Mouse (Mus musculus): ENCODE data around the gene Olfr638. TPM values are rescaled to one million over a fixed set of nuclear protein-coding genes. Genes with fewer than 3 reads are reported as not detected.
"Not testable (repeated sequence)": the region's sequence is repeated elsewhere in the genome, so short reads cannot be mapped to it uniquely, and the experiment has no call there.

Gene Olfr638
- polyA plus RNA-seq (2014; fragmentation: Nextera tagmentation; extraction: Ambion mirVana), result not detected in 2 replicates

GRCm38 (mm10) chr7:103998446-103998845 lies at the start of gene Olfr638:
Gene Olfr638, plus strand, starts transcription at chr7:103998746.
- Histone ChIP-seq H3K27ac (ENCODE audit: low read depth, low read length) (no peak within 1 kb of the TSS), H3K9ac (ENCODE audit: low read depth, low read length) (no peak within 1 kb of the TSS)
- no peak for ATAC-seq (ENCODE audit: low FRiP score, low TSS enrichment)

GRCm38 (mm10) chr7:103966873-103967272 lies 31.7 kb upstream of the Olfr638 start:
- H3K27me3 ChIP-seq (ENCODE audit: control insufficient read depth, insufficient read depth, low read length); H3K9ac ChIP-seq (ENCODE audit: low read depth, low read length); H3K4me2 ChIP-seq (replicated peaks; ENCODE audit: low read depth, low read length); H3K9me3 ChIP-seq (ENCODE audit: control insufficient read depth, low read length); H3K27ac ChIP-seq (ENCODE audit: low read depth, low read length); H3K4me3 ChIP-seq (ENCODE audit: low read length); ATAC-seq (ENCODE audit: low FRiP score, low TSS enrichment); H3K4me1 ChIP-seq (ENCODE audit: control insufficient read depth, insufficient read depth, low read length); H3K36me3 ChIP-seq (ENCODE audit: control insufficient read depth, insufficient read depth, low read length): not testable (repeated sequence)
- 94% methylated on average over 22 of the region's 22 CpGs for WGBS

More at GRCm38 (mm10) chr7:103998446-103998845, at the start of gene Olfr638:
- Histone ChIP-seq H3K4me1 (ENCODE audit: control insufficient read depth, insufficient read depth, low read length) (no peaks in the 10 kb centered on the region), H3K9me3 (ENCODE audit: control insufficient read depth, low read length) (no peaks in the 10 kb centered on the region), H3K36me3 (ENCODE audit: control insufficient read depth, insufficient read depth, low read length) (no peaks in the 10 kb centered on the region), H3K4me3 (ENCODE audit: low read length) (no peak within 1 kb of the TSS), H3K27me3 (ENCODE audit: control insufficient read depth, insufficient read depth, low read length) (no peaks in the 10 kb centered on the region), H3K4me2 (replicated peaks; ENCODE audit: low read depth, low read length) (no peak within 1 kb of the TSS)

- H3K4me2 ChIP-seq (replicated peaks; ENCODE audit: low read depth, low read length), result no peak within 1 kb of the TSS
- H3K27me3 ChIP-seq (ENCODE audit: control insufficient read depth, insufficient read depth, low read length), result no peaks in the 10 kb centered on the region
- H3K4me1 ChIP-seq (ENCODE audit: control insufficient read depth, insufficient read depth, low read length), result no peaks in the 10 kb centered on the region
- H3K4me3 ChIP-seq (ENCODE audit: low read length), result no peak within 1 kb of the TSS
- no peak for ATAC-seq (ENCODE audit: low FRiP score, low TSS enrichment)
- no peak within 1 kb of the TSS for H3K27ac ChIP-seq (ENCODE audit: low read depth, low read length)
- H3K36me3 ChIP-seq (ENCODE audit: control insufficient read depth, insufficient read depth, low read length), result no peaks in the 10 kb centered on the region
- no peak within 1 kb of the TSS for H3K9ac ChIP-seq (ENCODE audit: low read depth, low read length)
- WGBS, result 73% methylated on average over 1 of the region's 1 CpGs
- no peaks in the 10 kb centered on the region for H3K9me3 ChIP-seq (ENCODE audit: control insufficient read depth, low read length)
Measured at GRCm38 (mm10) chr7:103970852-103971251, 27.7 kb upstream of the Olfr638 start, which contains the start of gene Olfr635. Gene Olfr635, plus strand, starts transcription at chr7:103971152.

- H3K27ac ChIP-seq (ENCODE audit: low read depth, low read length), result no peak overlapping the region
- H3K36me3 ChIP-seq (ENCODE audit: control insufficient read depth, insufficient read depth, low read length), result no peaks in the 10 kb centered on the region
- no peaks in the 10 kb centered on the region for H3K27me3 ChIP-seq (ENCODE audit: control insufficient read depth, insufficient read depth, low read length)
- no peak overlapping the region for H3K4me3 ChIP-seq (ENCODE audit: low read length)
- WGBS, result 65% methylated on average over 1 of the region's 1 CpGs
- H3K9me3 ChIP-seq (ENCODE audit: control insufficient read depth, low read length), result no peaks in the 10 kb centered on the region
- H3K4me2 ChIP-seq (replicated peaks; ENCODE audit: low read depth, low read length), result no peak overlapping the region
- H3K9ac ChIP-seq (ENCODE audit: low read depth, low read length), result no peak overlapping the region
- no peaks in the 10 kb centered on the region for H3K4me1 ChIP-seq (ENCODE audit: control insufficient read depth, insufficient read depth, low read length)
- no peak for ATAC-seq (ENCODE audit: low FRiP score, low TSS enrichment)
Measured at GRCm38 (mm10) chr7:103971782-103972181, 26.8 kb upstream of the Olfr638 start.

GRCm38 (mm10) chr7:103999124-103999523 lies 578 bp downstream of the Olfr638 start:
- Histone ChIP-seq H3K4me1 (ENCODE audit: control insufficient read depth, insufficient read depth, low read length) (no peaks in the 10 kb centered on the region), H3K9me3 (ENCODE audit: control insufficient read depth, low read length) (no peaks in the 10 kb centered on the region), H3K4me3 (ENCODE audit: low read length) (no peak overlapping the region), H3K27ac (ENCODE audit: low read depth, low read length) (no peak overlapping the region), H3K27me3 (ENCODE audit: control insufficient read depth, insufficient read depth, low read length) (no peaks in the 10 kb centered on the region), H3K9ac (ENCODE audit: low read depth, low read length) (no peak overlapping the region), H3K4me2 (replicated peaks; ENCODE audit: low read depth, low read length) (no peak overlapping the region), H3K36me3 (ENCODE audit: control insufficient read depth, insufficient read depth, low read length) (no peaks in the 10 kb centered on the region)
- no peak for ATAC-seq (ENCODE audit: low FRiP score, low TSS enrichment)

GRCm38 (mm10) chr7:104017203-104017602 lies 18.7 kb downstream of the Olfr638 start, which contains the start of gene Olfr639:
Gene Olfr639, minus strand, starts transcription at chr7:104017303.
- H3K9ac ChIP-seq (ENCODE audit: low read depth, low read length), result no peak within 1 kb of the TSS
- no peak within 1 kb of the TSS for H3K4me2 ChIP-seq (replicated peaks; ENCODE audit: low read depth, low read length)
- H3K4me1 ChIP-seq (ENCODE audit: control insufficient read depth, insufficient read depth, low read length), result no peaks in the 10 kb centered on the region
- H3K36me3 ChIP-seq (ENCODE audit: control insufficient read depth, insufficient read depth, low read length), result no peaks in the 10 kb centered on the region
- no peaks in the 10 kb centered on the region for H3K9me3 ChIP-seq (ENCODE audit: control insufficient read depth, low read length)
- H3K4me3 ChIP-seq (ENCODE audit: low read length), result no peak within 1 kb of the TSS
- H3K27ac ChIP-seq (ENCODE audit: low read depth, low read length), result no peak within 1 kb of the TSS
- no peak for ATAC-seq (ENCODE audit: low FRiP score, low TSS enrichment)
- no peaks in the 10 kb centered on the region for H3K27me3 ChIP-seq (ENCODE audit: control insufficient read depth, insufficient read depth, low read length)

GRCm38 (mm10) chr7:104018953-104019352 lies 20.4 kb downstream of the Olfr638 start:
- Histone ChIP-seq H3K27me3 (ENCODE audit: control insufficient read depth, insufficient read depth, low read length) (no peaks in the 10 kb centered on the region), H3K4me3 (ENCODE audit: low read length) (no peak overlapping the region), H3K9ac (ENCODE audit: low read depth, low read length) (no peak overlapping the region), H3K9me3 (ENCODE audit: control insufficient read depth, low read length) (no peaks in the 10 kb centered on the region), H3K4me2 (replicated peaks; ENCODE audit: low read depth, low read length) (no peak overlapping the region), H3K36me3 (ENCODE audit: control insufficient read depth, insufficient read depth, low read length) (no peaks in the 10 kb centered on the region), H3K4me1 (ENCODE audit: control insufficient read depth, insufficient read depth, low read length) (no peaks in the 10 kb centered on the region), H3K27ac (ENCODE audit: low read depth, low read length) (no peak overlapping the region)
- WGBS, result 84% methylated on average over 1 of the region's 1 CpGs
- ATAC-seq (ENCODE audit: low FRiP score, low TSS enrichment), result no peak

- no peaks in the 10 kb centered on the region for H3K27me3 ChIP-seq (ENCODE audit: control insufficient read depth, insufficient read depth, low read length)
- H3K4me2 ChIP-seq (replicated peaks; ENCODE audit: low read depth, low read length), result no peak overlapping the region
- 93% methylated on average over 6 of the region's 6 CpGs for WGBS
- no peak overlapping the region for H3K4me3 ChIP-seq (ENCODE audit: low read length)
- ATAC-seq (ENCODE audit: low FRiP score, low TSS enrichment), result no peak
- no peak overlapping the region for H3K9ac ChIP-seq (ENCODE audit: low read depth, low read length)
- no peak overlapping the region for H3K27ac ChIP-seq (ENCODE audit: low read depth, low read length)
- H3K36me3 ChIP-seq (ENCODE audit: control insufficient read depth, insufficient read depth, low read length), result no peaks in the 10 kb centered on the region
- no peaks in the 10 kb centered on the region for H3K9me3 ChIP-seq (ENCODE audit: control insufficient read depth, low read length)
- no peaks in the 10 kb centered on the region for H3K4me1 ChIP-seq (ENCODE audit: control insufficient read depth, insufficient read depth, low read length)
Measured at GRCm38 (mm10) chr7:104021651-104022050, 23.1 kb downstream of the Olfr638 start.

GRCm38 (mm10) chr7:104025473-104025872 lies 26.9 kb downstream of the Olfr638 start, which contains the start of gene Olfr640:
Gene Olfr640, minus strand, starts transcription at chr7:104025573.
- no peaks in the 10 kb centered on the region for H3K4me1 ChIP-seq (ENCODE audit: control insufficient read depth, insufficient read depth, low read length)
- H3K27me3 ChIP-seq (ENCODE audit: control insufficient read depth, insufficient read depth, low read length), result no peaks in the 10 kb centered on the region
- H3K9me3 ChIP-seq (ENCODE audit: control insufficient read depth, low read length), result no peaks in the 10 kb centered on the region
- ATAC-seq (ENCODE audit: low FRiP score, low TSS enrichment), result no peak
- WGBS, result 76% methylated on average over 6 of the region's 6 CpGs
- H3K27ac ChIP-seq (ENCODE audit: low read depth, low read length), result no peak within 1 kb of the TSS
- no peak within 1 kb of the TSS for H3K9ac ChIP-seq (ENCODE audit: low read depth, low read length)
- no peaks in the 10 kb centered on the region for H3K36me3 ChIP-seq (ENCODE audit: control insufficient read depth, insufficient read depth, low read length)
- H3K4me2 ChIP-seq (replicated peaks; ENCODE audit: low read depth, low read length), result no peak within 1 kb of the TSS
- H3K4me3 ChIP-seq (ENCODE audit: low read length), result no peak within 1 kb of the TSS

Measured in kidney, embryonic 14.5 days (tissue).